Mouse (Mus musculus) midbrain, embryonic 11.5 days (tissue): ENCODE results near the gene Ubxn1. TPM values are rescaled to one million over a fixed set of nuclear protein-coding genes. Genes with fewer than 3 reads are reported as not detected.

Experiments
- ATAC-seq: fragments of 200-750 bp; cut with Nextera tagmentation; 2 replicates; pipeline ENCODE4 v1.8.0; 2017; ENCODE audit warnings: moderate TSS enrichment, moderate library complexity; ENCODE audit not compliant: low FRiP score
- DNase-seq: peaks from one replicate; pipeline ENCODE4 v3.0.0; 2015; ENCODE audit warnings: low spot score; ENCODE audit errors: missing footprints
- H3K27ac ChIP-seq: fragments of 300-500 bp; sonication (generic); 2 replicates; pipeline ENCODE4 v1.5.1; 2014; ENCODE audit warnings: low read depth, low read length
- H3K27me3 ChIP-seq: fragments of 300-500 bp; sonication (generic); 2 replicates; pipeline ENCODE4 v1.6.1; 2014; ENCODE audit warnings: mild to moderate bottlenecking, low read length, moderate library complexity, mixed read lengths; ENCODE audit not compliant: control insufficient read depth, insufficient read depth
- H3K36me3 ChIP-seq: fragments of 300-500 bp; sonication (generic); 2 replicates; pipeline ENCODE4 v1.6.1; 2014; ENCODE audit warnings: mild to moderate bottlenecking, low read length, moderate library complexity, mixed read lengths; ENCODE audit not compliant: control insufficient read depth, insufficient read depth
- H3K4me1 ChIP-seq: fragments of 300-500 bp; sonication (generic); 2 replicates; pipeline ENCODE4 v1.6.1; 2014; ENCODE audit warnings: low read length; ENCODE audit not compliant: control insufficient read depth, insufficient read depth
- H3K4me2 ChIP-seq: fragments of 300-500 bp; sonication (generic); 2 replicates; pipeline ENCODE4 v1.6.1; 2014; ENCODE audit warnings: mild to moderate bottlenecking, moderate library complexity
- H3K4me3 ChIP-seq: fragments of 300-500 bp; sonication (generic); 2 replicates; pipeline ENCODE4 v1.5.1; 2014; ENCODE audit warnings: low read depth, low read length
- H3K9ac ChIP-seq: fragments of 300-500 bp; sonication (generic); 2 replicates; pipeline ENCODE4 v1.6.1; 2014; ENCODE audit warnings: low read length
- H3K9me3 ChIP-seq: fragments of 300-500 bp; sonication (generic); 2 replicates; pipeline ENCODE4 v1.6.1; 2016; ENCODE audit warnings: low read length; ENCODE audit not compliant: control insufficient read depth
- WGBS: fragments of 180-500 bp; shearing (Covaris S2); extraction: QIAGEN DNeasy Blood & Tissue Kit; methylation state at CpG from one replicate; pipeline ENCODE4 v1.1.7; 2014; 5-methylcytosine and 5-hydroxymethylcytosine counted together
- polyA plus RNA-seq: library from polyadenylated mRNA; unstranded; fragments of >200 nt; fragmentation: Nextera tagmentation; extraction: Ambion mirVana; gene quantifications from 2 replicates; pipeline ENCODE4 v1.2.1, GENCODE M21; 2014

Ubxn1 gene
- polyA plus RNA-seq, 1 experiment from 2014 or later = 183 TPM

DNA sequence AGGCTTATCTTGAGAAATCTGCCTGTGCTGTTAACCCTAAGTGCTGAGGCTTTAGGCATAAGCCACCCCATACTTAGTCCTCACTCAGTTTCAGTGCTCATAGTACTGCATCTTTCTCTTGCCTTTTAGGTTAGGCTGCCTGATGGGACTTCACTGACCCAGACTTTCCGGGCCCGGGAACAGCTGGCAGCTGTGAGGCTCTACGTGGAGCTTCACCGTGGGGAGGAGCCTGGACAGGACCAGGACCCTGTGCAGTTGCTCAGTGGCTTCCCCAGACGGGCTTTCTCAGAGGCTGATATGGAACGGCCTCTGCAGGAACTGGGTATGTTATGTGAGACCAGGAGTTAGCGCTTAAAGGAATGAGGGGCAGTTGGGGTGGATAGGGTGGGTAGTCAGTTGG lies 3.7 kb downstream of the Ubxn1 start:
- H3K36me3 ChIP-seq = peaks cover 5% of the 10 kb centered on the region; the same call in 1 of the 2 replicates
- H3K9me3 ChIP-seq = no peaks in the 10 kb centered on the region
- H3K4me1 ChIP-seq = peaks cover 12% of the 10 kb centered on the region
- DNase-seq (no peak), ATAC-seq (no peak)
- 95% methylated on average over 7 of the region's 7 CpGs for WGBS
- H3K27me3 ChIP-seq = no peaks in the 10 kb centered on the region
- no peak overlapping the region for H3K9ac ChIP-seq
- no peak overlapping the region for H3K27ac ChIP-seq
- no peak overlapping the region for H3K4me2 ChIP-seq
- H3K4me3 ChIP-seq = no peak overlapping the region

DNA sequence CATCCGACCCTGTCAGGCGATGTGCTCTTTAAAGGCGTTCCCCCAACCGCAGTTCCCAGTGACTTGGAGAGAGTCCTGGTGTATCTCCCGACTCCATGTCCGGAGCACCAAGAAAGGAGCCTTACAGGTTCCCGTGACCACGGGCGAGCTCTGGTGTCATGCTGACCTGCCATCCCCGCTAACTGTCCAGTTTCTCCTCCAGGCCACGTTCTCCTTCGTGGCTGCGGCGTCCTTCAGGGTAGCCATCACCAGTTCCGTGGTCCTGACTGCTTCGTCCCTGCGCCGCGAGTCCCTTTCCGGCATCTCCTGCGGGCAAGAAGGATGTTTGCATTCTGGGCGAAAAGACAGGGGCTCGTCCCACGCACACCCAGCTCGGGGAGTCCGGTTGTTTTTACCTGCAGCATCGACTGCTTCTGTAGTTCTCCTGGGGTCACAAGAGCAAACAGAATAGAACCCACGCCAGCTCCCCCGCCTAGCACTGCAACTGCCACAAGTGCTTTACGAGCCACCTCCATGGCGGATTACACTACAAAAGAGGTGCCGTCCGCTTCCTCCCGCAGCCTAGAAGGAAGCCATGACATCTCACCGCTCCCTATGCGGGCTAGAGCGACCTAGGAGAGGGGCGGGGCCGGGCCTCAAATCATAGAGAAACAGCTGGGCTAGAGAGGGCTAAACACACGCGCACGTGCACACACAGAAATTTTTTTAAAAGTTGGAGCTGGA lies 9.2 kb downstream of the Ubxn1 start, which contains the start of gene Uqcc3:
Gene Uqcc3, minus strand, starts transcription at position 613 of the 723 bp plus-strand sequence.
- peak within 1 kb of the TSS; percentile 87 for H3K9ac ChIP-seq
- peaks cover 7% of the 10 kb centered on the region; the same call in 1 of the 2 replicates for H3K4me1 ChIP-seq
- no peaks in the 10 kb centered on the region for H3K36me3 ChIP-seq
- no peaks in the 10 kb centered on the region for H3K27me3 ChIP-seq
- peak within 1 kb of the TSS; percentile 87 for H3K4me2 ChIP-seq
- H3K4me3 ChIP-seq = peak within 1 kb of the TSS; percentile 73
- ATAC-seq (peak; percentile 98), DNase-seq (peak; percentile 97)
- no peaks in the 10 kb centered on the region for H3K9me3 ChIP-seq
- H3K27ac ChIP-seq = peak within 1 kb of the TSS; percentile 56
- WGBS = under 1% methylated on average over 42 of the region's 42 CpGs

DNA sequence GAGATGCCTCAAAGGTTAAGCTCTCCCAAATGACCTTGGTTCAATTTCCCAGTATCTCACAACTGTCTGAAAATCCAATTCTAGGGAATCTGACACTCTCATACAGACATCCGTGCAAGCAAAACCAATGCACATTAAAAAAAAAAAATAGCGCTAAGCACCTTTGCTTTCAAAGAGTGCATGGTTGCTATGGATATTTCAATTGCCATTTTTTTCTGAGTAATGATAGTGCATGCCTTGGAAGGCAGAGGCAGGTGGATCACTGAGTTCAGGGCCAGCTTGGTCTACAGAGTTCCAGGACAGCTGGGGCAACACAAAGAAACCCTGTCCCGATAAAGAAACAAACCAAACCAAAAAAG lies 9.7 kb downstream of the Ubxn1 start:
- Histone ChIP-seq H3K9me3 (no peaks in the 10 kb centered on the region), H3K4me1 (peaks cover 7% of the 10 kb centered on the region; the same call in 1 of the 2 replicates), H3K36me3 (no peaks in the 10 kb centered on the region), H3K27ac (peak overlapping the region; percentile 56; the same call in 1 of the 2 replicates), H3K4me3 (peak overlapping the region; percentile 73), H3K4me2 (peak overlapping the region; percentile 87), H3K27me3 (no peaks in the 10 kb centered on the region), H3K9ac (peak overlapping the region; percentile 87)
- 13% methylated on average over 3 of the region's 3 CpGs for WGBS
- ATAC-seq (peak; percentile 42), DNase-seq (no peak)

DNA sequence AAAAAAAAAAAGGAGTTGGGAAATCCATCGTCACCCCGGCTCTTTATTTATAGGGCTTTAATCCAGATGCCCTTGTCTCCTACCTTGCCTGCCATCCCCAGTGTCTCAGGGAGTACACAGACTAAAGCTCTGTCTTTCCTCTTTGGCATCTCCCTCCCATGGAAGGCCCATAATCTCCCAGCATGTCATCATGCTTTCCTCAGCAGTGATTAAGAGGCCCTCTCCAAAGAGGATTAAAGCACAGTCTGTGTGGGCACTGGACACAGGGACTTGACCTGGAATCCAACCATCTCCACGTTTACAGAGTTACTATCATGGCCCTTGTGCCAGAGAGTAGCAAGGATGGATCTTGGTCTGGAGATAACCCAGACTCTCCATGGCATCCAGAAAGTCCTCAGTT lies 12.3 kb downstream of the Ubxn1 start, which contains the start of the genes Lbhd1 and Gm49403:
Gene Lbhd1, plus strand, starts transcription at position 117 of the 400 bp plus-strand sequence.
Gene Gm49403, plus strand, starts transcription at position 315 of the 400 bp plus-strand sequence.
- H3K27ac ChIP-seq = no peak within 1 kb of the TSS
- no peaks in the 10 kb centered on the region for H3K27me3 ChIP-seq
- H3K4me3 ChIP-seq = no peak within 1 kb of the TSS
- ATAC-seq (no peak), DNase-seq (no peak)
- WGBS = 64% methylated on average over 3 of the region's 3 CpGs
- no peak within 1 kb of the TSS for H3K9ac ChIP-seq
- no peaks in the 10 kb centered on the region for H3K36me3 ChIP-seq
- no peaks in the 10 kb centered on the region for H3K9me3 ChIP-seq
- H3K4me1 ChIP-seq = peaks cover 14% of the 10 kb centered on the region
- H3K4me2 ChIP-seq = no peak within 1 kb of the TSS

DNA sequence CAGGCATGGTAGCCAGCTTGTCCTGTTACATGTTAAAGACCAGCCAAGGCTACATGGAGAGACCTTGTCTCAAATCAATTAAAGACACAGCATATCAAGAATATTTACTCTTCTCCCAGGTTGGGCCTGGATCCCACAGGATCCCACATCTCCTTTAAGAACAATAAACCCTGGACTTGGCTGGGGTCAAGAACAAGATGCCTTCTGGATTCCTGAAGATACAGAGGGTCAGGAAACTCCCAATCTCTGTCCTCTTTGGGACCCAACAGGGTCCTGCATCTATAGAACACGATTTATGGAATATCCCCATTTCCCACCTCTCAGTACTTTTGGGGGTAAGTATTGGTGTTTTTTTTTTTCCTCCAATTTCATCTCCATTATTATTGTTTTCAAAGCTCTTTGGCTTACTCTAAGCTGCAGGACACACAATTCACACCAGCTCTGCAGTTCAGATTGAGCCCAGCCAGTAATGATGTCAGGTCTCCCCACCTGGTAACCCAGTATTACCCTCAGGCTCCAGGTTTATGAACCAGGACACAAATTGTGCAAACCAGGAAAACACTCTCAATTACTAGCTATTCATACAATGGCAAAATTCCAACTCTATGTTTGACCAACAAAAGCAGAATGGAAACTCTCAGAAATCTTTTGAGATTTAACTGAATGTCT lies 15.8 kb downstream of the Ubxn1 start:
- ATAC-seq (no peak), DNase-seq (no peak)
- Histone ChIP-seq H3K4me1 (peaks cover 10% of the 10 kb centered on the region), H3K9ac (no peak overlapping the region; the same call in 1 of the 2 replicates), H3K4me3 (no peak overlapping the region; the same call in 1 of the 2 replicates), H3K9me3 (no peaks in the 10 kb centered on the region), H3K27me3 (no peaks in the 10 kb centered on the region), H3K4me2 (peak overlapping the region; percentile 88), H3K27ac (peak overlapping the region; percentile 25; the same call in 1 of the 2 replicates), H3K36me3 (peaks cover 2% of the 10 kb centered on the region; the same call in 1 of the 2 replicates)
- 43% methylated on average over 1 of the region's 1 CpGs for WGBS

DNA sequence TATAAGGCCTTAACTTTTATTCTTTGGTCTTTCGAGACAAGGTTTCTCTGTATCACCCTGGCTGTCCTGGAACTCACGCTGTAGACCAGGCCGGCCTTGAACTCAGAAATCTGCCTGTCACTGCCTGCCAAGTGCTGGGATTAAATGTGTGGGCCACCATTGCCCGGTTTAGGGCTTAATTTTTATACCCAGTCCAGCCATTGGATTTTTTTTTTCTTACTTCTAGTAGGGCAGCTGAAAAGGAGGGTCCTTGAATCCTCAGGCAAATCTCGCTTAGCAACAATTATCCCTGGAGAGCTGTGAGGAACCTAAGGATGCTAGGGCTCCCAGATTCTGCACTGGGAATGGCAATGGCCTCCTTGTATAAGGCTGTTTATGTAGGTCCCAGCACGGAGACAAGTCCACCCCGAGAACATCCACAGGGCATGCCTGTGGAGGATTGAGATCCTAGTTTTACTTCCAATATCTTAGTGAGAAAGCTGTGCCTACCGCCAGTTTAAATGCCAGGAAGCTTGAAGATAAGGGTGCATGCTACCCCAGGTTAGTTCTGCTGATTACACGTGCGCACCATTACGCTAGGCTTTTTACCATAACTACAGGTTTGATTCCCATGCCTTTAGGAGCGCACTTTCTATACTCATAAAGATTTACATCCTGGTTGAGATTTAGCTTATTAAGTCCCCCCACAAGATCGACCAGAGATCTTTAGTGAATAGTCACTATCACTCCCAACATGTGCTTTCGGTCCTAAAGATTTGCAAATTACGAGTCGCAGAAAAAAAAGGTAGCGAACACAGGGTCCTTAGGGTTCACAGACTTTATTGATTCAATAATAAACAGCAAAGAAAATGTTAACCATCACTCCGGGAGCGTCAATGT lies 16.5 kb downstream of the Ubxn1 start:
- 13% methylated on average over 19 of the region's 19 CpGs for WGBS
- no peaks in the 10 kb centered on the region for H3K9me3 ChIP-seq
- H3K4me2 ChIP-seq = peak overlapping the region; percentile 88

DNA sequence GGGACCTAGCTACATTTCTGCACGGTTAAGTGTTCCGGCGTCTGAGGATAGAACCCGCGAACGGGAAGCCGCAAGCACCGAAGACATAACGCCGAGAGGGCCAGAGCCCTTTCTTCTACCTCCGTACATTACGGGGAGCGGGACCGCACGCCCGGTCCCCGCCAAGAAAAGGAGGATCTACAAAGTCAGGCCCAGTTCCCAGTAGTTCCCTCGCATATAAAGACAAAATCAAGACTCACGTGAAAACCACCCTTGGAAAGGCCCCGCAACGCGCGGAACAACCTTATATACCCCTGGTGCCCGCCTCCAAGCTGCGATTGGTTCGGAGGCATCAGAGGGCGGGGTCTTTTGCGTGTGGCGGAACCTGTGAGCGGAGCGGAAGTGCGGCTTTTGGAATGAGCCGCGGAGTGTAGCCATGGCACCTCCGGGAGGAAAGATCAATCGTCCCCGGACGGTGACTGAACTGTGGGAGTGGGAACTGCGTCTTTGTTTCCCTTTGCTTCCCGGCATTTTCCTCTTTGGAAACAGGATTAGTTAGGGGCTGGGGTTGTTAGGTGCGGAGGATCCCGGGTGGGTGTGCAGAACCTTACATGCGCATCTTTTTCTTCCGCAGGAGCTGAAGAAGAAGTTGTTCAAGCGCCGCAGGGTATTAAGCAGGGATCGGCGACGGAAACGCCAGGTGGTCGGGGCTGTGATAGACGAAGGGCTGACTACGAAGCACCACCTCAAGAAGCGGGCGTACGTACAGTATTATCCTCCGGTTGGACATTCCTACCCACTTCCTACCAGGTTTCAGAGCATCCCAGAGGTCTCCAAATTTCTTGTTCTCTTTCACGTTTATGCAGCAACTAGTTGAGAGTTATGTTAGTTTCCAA lies 17.5 kb downstream of the Ubxn1 start, which contains the start of the genes 1810009A15Rik and Gm49416:
Gene 1810009A15Rik, plus strand, starts transcription at position 343 of the 875 bp plus-strand sequence.
Gene Gm49416, plus strand, starts transcription at position 416 of the 875 bp plus-strand sequence.
- no peaks in the 10 kb centered on the region for H3K9me3 ChIP-seq
- H3K4me3 ChIP-seq = peak within 1 kb of the TSS; percentile 59
- peak within 1 kb of the TSS; percentile 88 for H3K4me2 ChIP-seq
- H3K4me1 ChIP-seq = peaks cover 13% of the 10 kb centered on the region
- H3K27me3 ChIP-seq = no peaks in the 10 kb centered on the region
- under 1% methylated on average over 58 of the region's 58 CpGs for WGBS
- DNase-seq (peak; percentile 99), ATAC-seq (peak; percentile 94)
- H3K36me3 ChIP-seq = peaks cover 2% of the 10 kb centered on the region; the same call in 1 of the 2 replicates
- H3K9ac ChIP-seq = peak within 1 kb of the TSS; percentile 93
- peak within 1 kb of the TSS; percentile 74 for H3K27ac ChIP-seq

More for the DNA sequence above, 16.5 kb downstream of the Ubxn1 start:
- Histone ChIP-seq H3K36me3 (peaks cover 2% of the 10 kb centered on the region; the same call in 1 of the 2 replicates), H3K4me3 (peak overlapping the region; percentile 59), H3K4me1 (peaks cover 10% of the 10 kb centered on the region), H3K27me3 (no peaks in the 10 kb centered on the region), H3K9ac (peak overlapping the region; percentile 93), H3K27ac (peak overlapping the region; percentile 37; the same call in 1 of the 2 replicates)
- ATAC-seq (no peak), DNase-seq (peak; percentile 90)
